ENCODE assay signal across 39 mouse cellular contexts in the genomic region with DNA sequence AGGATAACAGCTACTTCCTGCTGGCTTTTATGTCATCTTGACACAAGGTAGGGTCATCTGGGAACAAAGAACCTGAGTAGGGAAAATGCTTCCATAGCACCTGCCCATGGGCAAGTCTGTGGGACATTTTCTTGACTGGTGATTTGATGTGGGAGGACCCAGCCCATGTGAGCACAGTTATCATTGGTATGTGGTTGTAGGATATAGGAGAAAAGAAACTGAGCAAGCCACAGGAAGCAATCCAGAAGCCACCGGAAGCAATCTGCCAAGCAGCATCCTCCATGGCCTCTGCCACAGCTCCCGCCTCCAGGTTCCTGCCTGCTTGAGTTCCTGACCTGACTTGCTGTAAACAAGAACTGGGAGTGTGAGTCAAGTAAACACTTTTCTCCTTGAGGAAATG. TPM values are rescaled to one million over a fixed set of nuclear protein-coding genes. Genes with fewer than 3 reads are reported as not detected.
"Had no signal": no experiment of that assay in that cellular context is flagged by ENCODE, and none has a peak within 500 bp of the region (broad histone marks: within the 10 kb centered on the region; RNA-seq: fewer than 3 reads in every experiment).

No protein-coding gene starts in this region.

- DNase-seq: gastrocnemius, postnatal 14 days; gastrocnemius, postnatal 36 days; heart, postnatal 10 days; heart, postnatal 4 days; kidney, adult 2 months; kidney, postnatal 25 days; kidney, postnatal 4 days; liver; liver, embryonic 13.5 days; liver, postnatal 0 days had no signal

- H3K4me1 ChIP-seq: heart, embryonic 10.5 days; heart, embryonic 12.5 days; hindbrain, embryonic 10.5 days; hindbrain, embryonic 12.5 days; intestine, embryonic 15.5 days; kidney, embryonic 15.5 days; limb, embryonic 10.5 days; limb, embryonic 12.5 days; liver, embryonic 13.5 days; liver, embryonic 15.5 days had no signal

- H3K9me3 ChIP-seq: heart, embryonic 10.5 days; heart, embryonic 12.5 days; hindbrain, embryonic 10.5 days; hindbrain, embryonic 12.5 days; intestine, embryonic 15.5 days; kidney, embryonic 15.5 days; limb, embryonic 10.5 days; limb, embryonic 12.5 days; liver, embryonic 13.5 days; liver, embryonic 15.5 days had no signal

- H3K9ac ChIP-seq: heart, embryonic 12.5 days; hindbrain, embryonic 12.5 days; hindbrain, embryonic 14.5 days; intestine, embryonic 15.5 days; kidney, embryonic 15.5 days; limb, embryonic 12.5 days; liver, embryonic 13.5 days; liver, embryonic 15.5 days; liver, postnatal 0 days had no signal

- H3K4me3 ChIP-seq: heart, embryonic 10.5 days; heart, embryonic 12.5 days; hindbrain, embryonic 10.5 days; hindbrain, embryonic 12.5 days; intestine, embryonic 15.5 days; kidney, embryonic 15.5 days; layer of hippocampus, adult 2 months; left cerebral cortex, adult 2 months; limb, embryonic 10.5 days; limb, embryonic 12.5 days; liver, embryonic 13.5 days; liver, embryonic 15.5 days had no signal

- H3K36me3 ChIP-seq: heart, embryonic 10.5 days; heart, embryonic 12.5 days; hindbrain, embryonic 10.5 days; hindbrain, embryonic 12.5 days; intestine, embryonic 15.5 days; kidney, embryonic 15.5 days; limb, embryonic 10.5 days; limb, embryonic 12.5 days; liver, embryonic 13.5 days; liver, embryonic 15.5 days had no signal

- H3K27me3 ChIP-seq: heart, embryonic 12.5 days; intestine, embryonic 15.5 days had no signal

- ATAC-seq: hindbrain, embryonic 16.5 days; inflammation-experienced regulatory T-cells, adult 6 months; intestine, embryonic 15.5 days; intestine, postnatal 0 days; liver, postnatal 0 days had no signal

- H3K27ac ChIP-seq: heart, embryonic 10.5 days; hindbrain, embryonic 10.5 days; hindbrain, embryonic 12.5 days; hindbrain, embryonic 14.5 days; intestine, embryonic 15.5 days; kidney, embryonic 15.5 days; kidney, postnatal 0 days; layer of hippocampus, adult 2 months; left cerebral cortex, adult 2 months; limb, embryonic 10.5 days; limb, embryonic 12.5 days; liver, embryonic 13.5 days; liver, embryonic 15.5 days had no signal

- H3K4me2 ChIP-seq: heart, embryonic 12.5 days; hindbrain, embryonic 12.5 days; hindbrain, embryonic 14.5 days; intestine, embryonic 15.5 days; kidney, embryonic 15.5 days; limb, embryonic 12.5 days; liver, embryonic 11.5 days; liver, embryonic 13.5 days; liver, embryonic 15.5 days had no signal

RNA-seq across cellular contexts. Expression of a gene that starts 6.6 kb away (rescaled TPM):
- total RNA-seq: gastrocnemius, adult 18-20 months; gastrocnemius, adult 8-10 months; gastrocnemius, postnatal 14 days; gastrocnemius, postnatal 36 days; heart, adult 8-10 months; heart, postnatal 10 days; heart, postnatal 25 days; heart, postnatal 4 days; layer of hippocampus, adult 2 months; layer of hippocampus, postnatal 10 days; layer of hippocampus, postnatal 25 days; left cerebral cortex, adult 2 months; left cerebral cortex, postnatal 14 days; left cerebral cortex, postnatal 36 days had no signal
- polyA plus RNA-seq: frontal cortex, adult 2 months; gonadal fat pad, adult 2 months; heart, embryonic 10.5 days; heart, embryonic 12.5 days; heart, embryonic 14.5 days; hindbrain, embryonic 10.5 days; hindbrain, embryonic 12.5 days; hindbrain, embryonic 14.5 days; hindbrain, embryonic 16.5 days; inflammation-experienced regulatory T-cells, adult 6 months; kidney, adult 2 months; kidney, embryonic 15.5 days; kidney, postnatal 0 days; limb, embryonic 10.5 days; limb, embryonic 12.5 days; limb, embryonic 14.5 days; liver, embryonic 11.5 days; liver, embryonic 13.5 days; liver, embryonic 15.5 days; liver, postnatal 0 days had no signal

RNA-seq across cellular contexts. Expression of a gene that starts 46.7 kb away (rescaled TPM):
- total RNA-seq: gastrocnemius, adult 18-20 months; gastrocnemius, adult 8-10 months; gastrocnemius, postnatal 14 days; gastrocnemius, postnatal 36 days; heart, adult 8-10 months; heart, postnatal 10 days; heart, postnatal 25 days; heart, postnatal 4 days; layer of hippocampus, adult 2 months; layer of hippocampus, postnatal 10 days; layer of hippocampus, postnatal 25 days; left cerebral cortex, adult 2 months; left cerebral cortex, postnatal 14 days; left cerebral cortex, postnatal 36 days had no signal
- polyA plus RNA-seq: frontal cortex, adult 2 months; gonadal fat pad, adult 2 months; heart, embryonic 10.5 days; heart, embryonic 12.5 days; heart, embryonic 14.5 days; hindbrain, embryonic 10.5 days; hindbrain, embryonic 12.5 days; hindbrain, embryonic 14.5 days; hindbrain, embryonic 16.5 days; inflammation-experienced regulatory T-cells, adult 6 months; kidney, adult 2 months; kidney, embryonic 15.5 days; kidney, postnatal 0 days; limb, embryonic 10.5 days; limb, embryonic 12.5 days; limb, embryonic 14.5 days; liver, embryonic 11.5 days; liver, embryonic 13.5 days; liver, embryonic 15.5 days; liver, postnatal 0 days had no signal
